Mouse (Mus musculus) stomach, embryonic 15.5 days (tissue): ENCODE results near the gene Nr1h2. TPM values are rescaled to one million over a fixed set of nuclear protein-coding genes. Genes with fewer than 3 reads are reported as not detected.

ENCODE experiments used
- ATAC-seq: fragments of 200-750 bp; cut with Nextera tagmentation; 2 replicates; pipeline ENCODE4 v1.8.0; 2017; ENCODE audit warnings: low read depth, moderate number of reproducible peaks, moderate TSS enrichment; ENCODE audit not compliant: insufficient read depth, low FRiP score
- H3K27ac ChIP-seq: fragments of 300-500 bp; sonication (generic); 2 replicates; pipeline ENCODE4 v1.5.1; 2015; ENCODE audit warnings: mild to moderate bottlenecking, inconsistent platforms
- H3K27me3 ChIP-seq: fragments of 300-500 bp; sonication (generic); replicated peaks from 2 replicates; pipeline ENCODE4 v1.6.1; 2015; ENCODE audit warnings: inconsistent platforms
- H3K36me3 ChIP-seq: fragments of 300-500 bp; sonication (generic); 2 replicates; pipeline ENCODE4 v1.6.1; 2015; ENCODE audit warnings: inconsistent platforms
- H3K4me1 ChIP-seq: fragments of 300-500 bp; sonication (generic); 2 replicates; pipeline ENCODE4 v1.6.1; 2015; ENCODE audit warnings: inconsistent platforms
- H3K4me2 ChIP-seq: fragments of 300-500 bp; sonication (generic); 2 replicates; pipeline ENCODE4 v1.6.1; 2015; ENCODE audit warnings: mild to moderate bottlenecking, inconsistent platforms
- H3K4me3 ChIP-seq: fragments of 300-500 bp; sonication (generic); replicated peaks from 2 replicates; pipeline ENCODE4 v1.5.1; 2015; ENCODE audit warnings: inconsistent platforms
- H3K9ac ChIP-seq: fragments of 300-500 bp; sonication (generic); 2 replicates; pipeline ENCODE4 v1.6.1; 2015; ENCODE audit warnings: inconsistent platforms
- H3K9me3 ChIP-seq: fragments of 300-500 bp; sonication (generic); 2 replicates; pipeline ENCODE4 v1.6.1; 2016; ENCODE audit warnings: inconsistent platforms
- WGBS: fragments of 180-500 bp; shearing (Covaris S2); methylation state at CpG from one replicate; pipeline ENCODE4 v1.1.7; 2015; 5-methylcytosine and 5-hydroxymethylcytosine counted together
- microRNA-seq: library from miRNA; unstranded; fragments of <30 nt; microRNA quantifications from one replicate; pipeline ENCODE4, GENCODE M21; 2016
- polyA plus RNA-seq: library from polyadenylated mRNA; unstranded; fragments of >200 nt; fragmentation: Nextera tagmentation; extraction: Ambion mirVana; gene quantifications from 2 replicates; pipeline ENCODE4 v1.2.1, GENCODE M21; 2015

The Nr1h2 gene
- polyA plus RNA-seq, 1 experiment from 2014 or later = 62.9 TPM

DNA sequence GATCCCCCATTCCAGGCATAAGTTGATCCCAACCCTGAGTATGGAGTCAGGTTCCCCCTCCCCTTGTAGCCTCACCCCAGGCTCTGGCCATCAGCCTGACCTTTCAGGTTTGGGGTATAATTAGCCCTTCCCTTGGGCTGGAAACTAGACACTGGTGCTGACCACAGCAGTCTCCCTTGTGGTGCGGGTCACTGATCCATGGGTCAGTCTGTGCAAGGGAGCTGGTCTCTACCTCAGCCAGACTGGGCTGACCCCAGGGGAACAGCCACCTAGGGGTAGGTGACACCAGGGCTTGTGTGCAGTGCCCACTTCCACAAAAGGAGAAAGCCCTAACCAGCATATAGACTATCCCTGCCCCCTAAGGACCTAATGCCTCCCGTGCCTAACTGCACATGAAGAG lies 30.7 kb downstream of the Nr1h2 start:
- Histone ChIP-seq H3K4me3 (no peak overlapping the region), H3K36me3 (no peaks in the 10 kb centered on the region), H3K27ac (no peak overlapping the region), H3K9ac (no peak overlapping the region), H3K4me1 (peaks cover 11% of the 10 kb centered on the region), H3K4me2 (no peak overlapping the region), H3K27me3 (peaks cover 23% of the 10 kb centered on the region; the same call in 1 of the 2 replicates), H3K9me3 (no peaks in the 10 kb centered on the region)
- WGBS = 71% methylated on average over 2 of the region's 2 CpGs
- no peak for ATAC-seq

DNA sequence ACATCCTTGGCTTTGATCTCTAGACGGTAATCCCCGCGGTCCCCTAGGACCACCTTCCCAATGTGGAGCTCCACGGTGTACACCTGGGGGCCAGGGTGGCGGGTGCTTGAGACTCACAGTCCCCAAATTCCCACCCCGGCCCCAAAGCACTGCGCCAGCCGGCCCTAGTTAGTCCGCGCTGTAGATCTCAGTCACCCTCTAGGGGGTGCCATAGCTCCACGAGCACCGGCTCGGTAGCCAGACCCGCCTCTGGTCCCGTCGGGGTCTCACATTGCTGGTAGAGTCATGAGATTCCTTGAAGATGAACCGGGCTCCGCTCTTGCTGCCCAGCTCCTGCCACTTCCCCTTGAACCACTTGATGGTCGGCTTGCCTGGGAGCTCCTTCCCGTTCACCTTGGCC lies 32.0 kb downstream of the Nr1h2 start:
- Histone ChIP-seq H3K27me3 (peaks cover 23% of the 10 kb centered on the region; the same call in 1 of the 2 replicates), H3K4me3 (no peak overlapping the region), H3K9ac (no peak overlapping the region), H3K27ac (no peak overlapping the region), H3K4me1 (peaks cover 11% of the 10 kb centered on the region), H3K4me2 (peak overlapping the region; percentile 29), H3K9me3 (no peaks in the 10 kb centered on the region), H3K36me3 (no peaks in the 10 kb centered on the region)
- no peak for ATAC-seq
- 4% methylated on average over 20 of the region's 20 CpGs for WGBS

DNA sequence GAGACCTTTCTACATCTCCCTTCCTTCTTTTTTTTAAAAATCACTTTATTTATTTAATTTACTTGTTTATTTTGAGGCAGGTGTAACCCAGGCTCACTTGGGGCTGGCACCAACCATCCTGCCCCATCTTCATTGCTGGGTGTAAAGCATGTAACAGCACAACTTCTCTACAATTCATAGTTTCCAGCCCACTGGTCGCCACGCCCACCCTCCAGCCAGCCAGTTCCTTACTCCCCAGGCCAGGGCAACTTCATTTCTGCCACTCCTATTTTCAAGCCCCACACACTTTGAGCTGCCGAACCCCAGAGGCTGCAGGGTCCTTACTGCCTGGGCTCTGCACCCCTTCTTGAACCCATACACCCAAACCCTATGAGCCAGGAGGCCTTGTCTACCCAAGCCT lies 32.8 kb downstream of the Nr1h2 start:
- Histone ChIP-seq H3K4me2 (no peak overlapping the region), H3K27me3 (peaks cover 23% of the 10 kb centered on the region; the same call in 1 of the 2 replicates), H3K9me3 (no peaks in the 10 kb centered on the region), H3K36me3 (no peaks in the 10 kb centered on the region), H3K4me1 (peaks cover 11% of the 10 kb centered on the region), H3K9ac (no peak overlapping the region), H3K27ac (no peak overlapping the region), H3K4me3 (no peak overlapping the region)
- no peak for ATAC-seq
- 64% methylated on average over 3 of the region's 3 CpGs for WGBS

DNA sequence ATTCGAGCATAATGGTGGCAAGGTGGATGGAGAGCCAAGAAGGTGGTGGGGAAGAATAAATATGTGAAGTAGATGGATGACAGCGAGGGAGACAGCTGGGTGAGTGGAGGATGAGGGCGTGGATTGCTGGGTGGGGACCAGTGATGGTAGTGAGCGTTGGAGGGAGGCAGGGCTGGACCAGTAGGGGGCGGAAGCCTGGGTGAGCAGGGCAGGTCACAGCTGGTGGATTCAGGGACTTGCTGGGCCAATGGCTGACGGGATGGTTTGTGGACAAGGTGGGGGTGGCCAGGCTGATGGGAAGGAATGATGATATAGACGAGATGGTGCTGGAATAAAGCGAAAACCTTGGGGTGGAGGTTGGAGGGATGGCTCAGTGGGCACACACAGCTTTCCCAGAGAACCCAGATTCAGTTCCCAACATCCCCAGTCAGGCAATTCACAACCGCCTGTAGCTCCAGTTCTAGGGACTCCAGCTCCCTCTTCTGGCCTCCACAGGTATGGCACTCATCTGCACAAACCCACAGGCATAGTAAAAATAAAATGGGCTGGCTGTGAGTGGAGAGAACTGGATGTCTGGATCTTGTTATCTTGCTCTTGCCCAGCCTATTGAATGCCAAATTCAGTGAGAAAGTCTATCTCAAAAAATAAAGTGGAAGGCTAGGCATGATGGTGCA lies 34.4 kb downstream of the Nr1h2 start:
- ATAC-seq = no peak
- WGBS = 64% methylated on average over 9 of the region's 9 CpGs
- no peaks in the 10 kb centered on the region for H3K9me3 ChIP-seq
- no peaks in the 10 kb centered on the region for H3K4me1 ChIP-seq
- H3K4me2 ChIP-seq = no peak overlapping the region
- H3K9ac ChIP-seq = no peak overlapping the region
- peaks cover 14% of the 10 kb centered on the region; the same call in 1 of the 2 replicates for H3K27me3 ChIP-seq
- H3K36me3 ChIP-seq = no peaks in the 10 kb centered on the region
- H3K27ac ChIP-seq = no peak overlapping the region
- no peak overlapping the region for H3K4me3 ChIP-seq

DNA sequence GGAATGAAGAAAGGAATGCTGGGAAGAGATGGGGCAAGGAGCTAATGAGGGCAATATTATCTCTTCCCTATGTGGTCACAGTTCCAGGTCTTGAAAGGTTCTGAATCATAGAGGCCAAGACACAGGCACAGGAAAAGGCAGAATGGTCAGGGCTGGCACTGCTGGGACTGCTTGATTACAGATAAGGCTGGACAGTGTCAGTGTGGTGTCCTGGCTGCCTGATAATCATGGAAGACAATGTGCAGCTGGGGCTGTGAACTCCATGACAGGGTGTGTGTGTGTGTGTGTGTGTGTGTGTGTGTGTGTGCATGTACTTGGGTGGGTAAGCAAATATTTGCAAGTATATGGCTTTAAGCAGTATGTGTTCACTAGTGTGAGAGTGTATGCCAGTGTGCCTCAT lies 46.3 kb downstream of the Nr1h2 start:
- H3K27ac ChIP-seq = no peak overlapping the region
- no peak for ATAC-seq
- H3K27me3 ChIP-seq = no peaks in the 10 kb centered on the region; the same call in 1 of the 2 replicates
- H3K4me2 ChIP-seq = no peak overlapping the region
- no peaks in the 10 kb centered on the region for H3K36me3 ChIP-seq
- no peak overlapping the region for H3K9ac ChIP-seq
- no peak overlapping the region for H3K4me3 ChIP-seq
- no peaks in the 10 kb centered on the region for H3K9me3 ChIP-seq
- H3K4me1 ChIP-seq = no peaks in the 10 kb centered on the region

DNA sequence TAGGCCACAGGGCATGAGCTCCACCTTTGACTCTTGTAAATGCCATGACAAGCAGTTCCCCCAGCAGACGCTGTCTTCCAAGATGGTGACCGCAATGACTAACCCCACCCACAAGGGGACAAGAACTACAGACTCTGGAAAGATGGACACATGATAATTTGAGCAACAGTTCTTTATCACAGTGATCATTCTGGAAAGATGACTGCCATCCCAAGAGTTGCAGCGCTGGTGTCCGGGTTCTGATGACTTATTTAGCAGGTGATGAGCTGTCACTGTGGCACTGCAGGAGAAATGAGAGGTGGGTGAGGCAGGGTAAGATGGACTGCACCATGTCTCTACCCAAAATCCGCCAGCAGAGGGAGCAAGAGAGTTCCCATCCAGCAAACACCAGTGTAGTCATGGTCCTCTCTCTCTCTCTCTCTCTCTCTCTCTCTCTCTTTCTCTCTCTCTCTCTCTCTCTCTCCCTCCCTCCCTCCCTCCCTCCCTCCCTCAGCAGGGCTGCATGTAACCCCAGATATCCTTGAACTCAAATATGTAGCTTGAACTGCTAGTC lies 52.1 kb downstream of the Nr1h2 start:
- WGBS = 33% methylated on average over 5 of the region's 5 CpGs
- Histone ChIP-seq H3K4me1 (no peaks in the 10 kb centered on the region; the same call in 1 of the 2 replicates), H3K9ac (no peak overlapping the region), H3K27me3 (no peaks in the 10 kb centered on the region), H3K9me3 (no peaks in the 10 kb centered on the region), H3K4me2 (no peak overlapping the region), H3K27ac (no peak overlapping the region), H3K36me3 (no peaks in the 10 kb centered on the region), H3K4me3 (no peak overlapping the region)
- no peak for ATAC-seq

DNA sequence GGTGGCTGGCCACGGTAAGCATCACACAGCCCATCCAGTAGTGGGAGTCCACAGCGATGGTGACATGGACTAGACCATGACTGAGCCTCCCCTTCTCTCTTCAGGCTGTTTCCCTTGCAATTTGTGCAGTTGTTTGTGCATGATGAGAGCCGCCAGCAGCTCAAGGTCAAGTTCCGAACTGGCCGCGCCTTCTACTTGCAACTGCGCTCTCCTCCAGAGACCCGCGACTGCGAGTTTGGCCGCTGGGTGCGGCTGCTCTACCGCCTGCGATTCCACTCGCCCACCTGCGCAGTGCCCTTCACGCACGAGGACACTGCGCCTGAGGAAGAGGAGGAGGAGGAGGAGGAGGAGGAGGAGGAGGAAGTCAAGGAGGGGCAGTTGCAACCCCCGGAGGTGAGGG lies 53.7 kb downstream of the Nr1h2 start:
- H3K27me3 ChIP-seq = no peaks in the 10 kb centered on the region
- WGBS = 52% methylated on average over 20 of the region's 20 CpGs

More for the DNA sequence above, 53.7 kb downstream of the Nr1h2 start:
- H3K9me3 ChIP-seq = no peaks in the 10 kb centered on the region
- ATAC-seq = no peak
- H3K4me1 ChIP-seq = peaks cover 8% of the 10 kb centered on the region
- no peak overlapping the region for H3K27ac ChIP-seq
- H3K4me2 ChIP-seq = no peak overlapping the region
- no peak overlapping the region for H3K4me3 ChIP-seq
- H3K9ac ChIP-seq = no peak overlapping the region
- no peaks in the 10 kb centered on the region for H3K36me3 ChIP-seq

Small RNA genes lying within 50 kb of the gene (microRNA-seq; reads per million reads assigned to microRNA genes)
- not detected for gene Mir7053

Other genes starting within 250 kb of the Nr1h2 start
- gene Clec11a, start 247.0 kb downstream of the Nr1h2 start, polyA plus RNA-seq = 5.1 and 6.9 TPM in 2 replicates
- 2.2 TPM in 2 replicates for gene Shank1, start 243.7 kb downstream of the Nr1h2 start, polyA plus RNA-seq
- gene Syt3, start 169.8 kb downstream of the Nr1h2 start, polyA plus RNA-seq = 1.6 and 1.7 TPM in 2 replicates
- gene 1700008O03Rik, start 168.1 kb downstream of the Nr1h2 start, polyA plus RNA-seq = 0.80 and 1.2 TPM in 2 replicates
- gene Lrrc4b, start 124.9 kb downstream of the Nr1h2 start, polyA plus RNA-seq = 0.70 and 0.81 TPM in 2 replicates
- gene Aspdh, start 88.6 kb downstream of the Nr1h2 start, polyA plus RNA-seq = 0.94 and 1.7 TPM in 2 replicates
- 91.3 and 105 TPM in 2 replicates for gene Josd2, start 86.0 kb downstream of the Nr1h2 start, polyA plus RNA-seq
- gene Emc10, start 57.4 kb downstream of the Nr1h2 start, polyA plus RNA-seq = 98.8 and 106 TPM in 2 replicates
- 9.1 and 12.3 TPM in 2 replicates for gene Fam71e1, start 57.4 kb downstream of the Nr1h2 start, polyA plus RNA-seq
- gene Mybpc2, start 29.3 kb downstream of the Nr1h2 start, polyA plus RNA-seq = 0.27 and 0.32 TPM in 2 replicates
- 0.40 and 0.42 TPM in 2 replicates for gene Spib, start 21.9 kb downstream of the Nr1h2 start, polyA plus RNA-seq
- 69.8 and 75.6 TPM in 2 replicates for gene Pold1, start 5.1 kb downstream of the Nr1h2 start, polyA plus RNA-seq
- gene Napsa, start 18.4 kb upstream of the Nr1h2 start, polyA plus RNA-seq = 4.9 and 5.0 TPM in 2 replicates
- gene Kcnc3, start 36.7 kb upstream of the Nr1h2 start, polyA plus RNA-seq = 0.30 and 0.39 TPM in 2 replicates
- 29.0 and 32.7 TPM in 2 replicates for gene Myh14, start 116.9 kb upstream of the Nr1h2 start, polyA plus RNA-seq
- not detected in 2 replicates for gene Izumo2, start 154.8 kb upstream of the Nr1h2 start, polyA plus RNA-seq
- 32.5 and 33.2 TPM in 2 replicates for gene Vrk3, start 194.5 kb upstream of the Nr1h2 start, polyA plus RNA-seq
- gene Zfp473, start 197.1 kb upstream of the Nr1h2 start, polyA plus RNA-seq = 2.1 and 2.3 TPM in 2 replicates